19 mouse cellular contexts compared by ENCODE assay signal in the genomic region with DNA sequence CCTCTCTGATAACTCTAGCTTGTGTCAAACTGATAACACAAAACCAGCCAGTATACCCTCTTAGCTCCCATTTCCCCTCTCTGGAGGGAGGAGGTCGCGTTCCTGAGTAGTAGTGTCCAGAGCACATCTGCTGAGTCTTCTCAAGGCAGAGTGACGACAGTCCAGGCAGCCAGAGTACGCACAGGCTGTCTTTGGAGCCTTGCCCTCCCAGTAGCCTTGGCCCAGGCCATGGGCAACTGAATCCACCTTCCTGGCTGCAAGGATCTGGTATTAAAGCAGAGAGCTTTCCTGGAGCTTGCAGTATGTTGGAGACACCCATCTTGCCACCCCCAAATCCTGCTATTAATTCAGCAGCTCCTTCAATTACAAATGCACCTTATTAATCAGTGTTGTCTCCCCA.
"Had no signal": no experiment of that assay in that cellular context is flagged by ENCODE, and none has a peak within 500 bp of the region (broad histone marks: within the 10 kb centered on the region; RNA-seq: fewer than 3 reads in every experiment).

No protein-coding gene starts in this region.

- H3K27ac ChIP-seq: midbrain, embryonic 10.5 days; midbrain, embryonic 12.5 days; neural tube, embryonic 13.5 days; neural tube, embryonic 15.5 days; stomach, embryonic 15.5 days; stomach, postnatal 0 days had no signal

- H3K27me3 ChIP-seq: stomach, embryonic 15.5 days had no signal

- H3K9ac ChIP-seq: lung, embryonic 14.5 days; midbrain, embryonic 12.5 days; neural tube, embryonic 13.5 days; neural tube, embryonic 15.5 days; stomach, embryonic 15.5 days had no signal

- H3K4me3 ChIP-seq: midbrain, embryonic 10.5 days; midbrain, embryonic 12.5 days; myocyte; neural tube, embryonic 13.5 days; neural tube, embryonic 15.5 days; stomach, embryonic 15.5 days had no signal

- H3K36me3 ChIP-seq: midbrain, embryonic 10.5 days; midbrain, embryonic 12.5 days; neural tube, embryonic 13.5 days; neural tube, embryonic 15.5 days; stomach, embryonic 15.5 days had no signal

- DNase-seq: lung, adult 18-20 months; lung, embryonic 14.5 days; lung, postnatal 10 days; lung, postnatal 4 days; midbrain, embryonic 14.5 days; retina, postnatal 1 day; right cerebral cortex, adult 18-20 months; right cerebral cortex, postnatal 25 days; right cerebral cortex, postnatal 4 days; thymus, adult 2 months; thymus, postnatal 25 days; thymus, postnatal 4 days had no signal
